In the genomic region with DNA sequence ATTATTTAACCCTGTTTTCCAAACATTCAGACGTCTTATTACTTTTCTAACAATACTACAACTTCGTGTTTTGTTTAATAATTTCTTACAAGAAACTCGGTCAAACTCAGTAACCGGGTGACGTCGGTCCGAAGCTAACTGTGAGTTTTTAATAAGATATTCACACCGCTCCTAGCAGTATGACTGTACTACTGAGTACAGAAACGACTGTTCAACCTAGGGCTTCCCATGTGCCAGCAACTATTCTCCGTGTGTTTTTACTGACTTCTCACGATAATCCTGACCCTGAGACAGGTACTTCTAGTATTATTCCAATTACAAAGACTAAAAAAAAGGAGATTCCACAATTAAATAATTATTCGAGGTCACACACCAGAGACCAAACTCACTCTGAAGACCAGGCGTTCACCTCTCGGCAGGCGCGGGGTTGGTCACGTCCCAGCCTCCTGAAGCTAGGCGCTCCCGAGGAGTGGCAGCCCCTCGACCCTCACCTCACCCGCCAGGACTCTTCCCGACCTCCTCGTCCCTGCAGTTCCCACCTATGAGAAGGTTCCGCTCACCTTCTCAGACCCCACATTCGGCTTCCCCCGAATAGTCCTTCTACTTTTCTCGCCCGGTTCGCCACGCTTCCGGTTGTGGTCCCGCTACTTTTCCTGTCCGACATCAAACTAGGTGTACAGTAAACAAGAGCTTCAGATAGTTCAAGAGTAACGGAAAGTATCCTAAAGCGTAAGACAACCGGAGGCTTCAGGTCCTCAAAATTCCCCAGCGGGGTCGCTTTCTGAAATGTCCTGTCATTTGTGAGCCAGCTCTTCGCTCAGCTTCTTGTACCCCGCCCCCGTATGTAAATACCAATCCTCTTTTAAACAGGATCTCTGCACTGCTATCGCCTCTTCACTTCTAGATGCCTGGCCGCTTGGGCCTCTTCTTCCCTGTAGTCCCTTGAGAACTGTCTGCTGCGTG, we compare ENCODE assay signal across 8 mouse cellular contexts. TPM values are rescaled to one million over a fixed set of nuclear protein-coding genes. Genes with fewer than 3 reads are reported as not detected.
DNase-seq lines count a peak whose midpoint lies in the region; ATAC-seq and TF ChIP-seq lines count a peak whose summit lies in the region.

A gene (minus strand): TSS at position 608 of the 963 bp plus-strand sequence.

- TF ChIP-seq CTCF in CH12.LX (conservative IDR thresholded peaks at IDR 0.05 in 1 of 2, IDR thresholded peaks at IDR 0.05 in 1 of 2; ENCODE audit: low read depth in 2 of 2, low read length in 2 of 2): no peak
- no peak for TF ChIP-seq CTCF in heart, postnatal 0 days (IDR thresholded peaks at IDR 0.05; ENCODE audit: low read depth)
- TF ChIP-seq CTCF in testis, adult 2 months (IDR thresholded peaks at IDR 0.05; ENCODE audit: control insufficient read depth, insufficient read depth, insufficient replicate concordance, low read depth, low read length): no peak

- peaks cover 19% of the 10 kb centered on the region for H3K79me2 ChIP-seq in CH12.LX (replicated peaks; ENCODE audit: control insufficient read depth, extremely low read depth, insufficient read depth, poor library complexity, severe bottlenecking)

- no peaks in the 10 kb centered on the region for H3K9me3 ChIP-seq in CH12.LX (replicated peaks; ENCODE audit: low read length)
- H3K9me3 ChIP-seq in forebrain, embryonic 11.5 days (ENCODE audit: control insufficient read depth, low read length): no peaks in the 10 kb centered on the region
- no peaks in the 10 kb centered on the region for H3K9me3 ChIP-seq in heart, postnatal 0 days (replicated peaks; ENCODE audit: control insufficient read depth, low read length)
- no peaks in the 10 kb centered on the region for H3K9me3 ChIP-seq in liver, embryonic 16.5 days (replicated peaks; ENCODE audit: control insufficient read depth, low read length)
- no peaks in the 10 kb centered on the region for H3K9me3 ChIP-seq in neural tube, embryonic 13.5 days

- peak; percentile 61 for ATAC-seq in forebrain, embryonic 11.5 days (replicated peaks; ENCODE audit: low FRiP score)
- peak; percentile 84 for ATAC-seq in heart, postnatal 0 days (ENCODE audit: insufficient read depth, low read depth)
- peak; percentile 84 for ATAC-seq in liver, embryonic 16.5 days (ENCODE audit: low read depth)
- peak; percentile 89 for ATAC-seq in neural tube, embryonic 13.5 days (ENCODE audit: low read depth)

- TF ChIP-seq POLR2A in CH12.LX (IDR thresholded peaks at IDR 0.05; ENCODE audit: low read depth, low read length): peak; percentile 77
- peak; percentile 82 for TF ChIP-seq POLR2A in testis, adult 2 months (IDR thresholded peaks at IDR 0.05; ENCODE audit: control insufficient read depth, low read depth, low read length)

- 2% methylated on average over 44 of the region's 44 CpGs for WGBS in forebrain, embryonic 11.5 days
- WGBS in heart, postnatal 0 days: 1% methylated on average over 44 of the region's 44 CpGs
- WGBS in liver, embryonic 16.5 days (ENCODE audit: insufficient replicate concordance): under 1% methylated on average over 44 of the region's 44 CpGs
- WGBS in neural tube, embryonic 13.5 days: 2% methylated on average over 44 of the region's 44 CpGs

- peak within 1 kb of the TSS; percentile 68 for H3K27ac ChIP-seq in CH12.LX (ENCODE audit: insufficient read depth, low read depth)
- no peak within 1 kb of the TSS for H3K27ac ChIP-seq in forebrain, embryonic 11.5 days (ENCODE audit: low read depth, low read length)
- H3K27ac ChIP-seq in heart, postnatal 0 days (ENCODE audit: low read depth): peak within 1 kb of the TSS; percentile 73
- H3K27ac ChIP-seq in liver, embryonic 16.5 days (ENCODE audit: low read length): peak within 1 kb of the TSS; percentile 69
- H3K27ac ChIP-seq in neural tube, embryonic 13.5 days (replicated peaks): no peak within 1 kb of the TSS
- peak within 1 kb of the TSS; percentile 96 for H3K27ac ChIP-seq in testis, adult 2 months (ENCODE audit: control insufficient read depth, insufficient read depth, low read depth, low read length)

- peaks cover 0 to 20% of the 10 kb centered on the region in 2 experiments; a peak in 2 of 4 replicates for H3K4me1 ChIP-seq in CH12.LX (ENCODE audit: control insufficient read depth in 1 of 2, insufficient read depth in 2 of 2)
- H3K4me1 ChIP-seq in forebrain, embryonic 11.5 days (replicated peaks; ENCODE audit: control insufficient read depth, insufficient read depth, low read length): no peaks in the 10 kb centered on the region; the same call in 1 of the 2 replicates
- 0 out of 2 replicates have a peak, but pooled peaks cover 4% of the 10 kb centered on the region for H3K4me1 ChIP-seq in heart, postnatal 0 days (ENCODE audit: control insufficient read depth, insufficient read depth)
- peaks cover 9% of the 10 kb centered on the region for H3K4me1 ChIP-seq in liver, embryonic 16.5 days (ENCODE audit: control insufficient read depth, low read depth, low read length)
- H3K4me1 ChIP-seq in neural tube, embryonic 13.5 days (replicated peaks): peaks cover 11% of the 10 kb centered on the region
- H3K4me1 ChIP-seq in testis, adult 2 months (ENCODE audit: control insufficient read depth, insufficient read depth, low read length): no peaks in the 10 kb centered on the region; the same call in 1 of the 2 replicates

- H3K27me3 ChIP-seq in CH12.LX (replicated peaks): no peaks in the 10 kb centered on the region
- no peaks in the 10 kb centered on the region for H3K27me3 ChIP-seq in forebrain, embryonic 11.5 days (ENCODE audit: control insufficient read depth, insufficient read depth, low read length)
- no peaks in the 10 kb centered on the region for H3K27me3 ChIP-seq in heart, postnatal 0 days (ENCODE audit: control insufficient read depth, insufficient read depth, low read length)
- no peaks in the 10 kb centered on the region for H3K27me3 ChIP-seq in liver, embryonic 16.5 days (ENCODE audit: control insufficient read depth, insufficient read depth, low read depth, low read length)
- no peaks in the 10 kb centered on the region for H3K27me3 ChIP-seq in neural tube, embryonic 13.5 days
- no peaks in the 10 kb centered on the region for H3K27me3 ChIP-seq in testis, adult 2 months (ENCODE audit: control insufficient read depth, insufficient read depth, low read length)

- no peak for TF ChIP-seq EP300 in CH12.LX (IDR thresholded peaks at IDR 0.05; ENCODE audit: low read length)
- no peak for TF ChIP-seq EP300 in heart, postnatal 0 days (IDR thresholded peaks at IDR 0.05; ENCODE audit: low read depth)

- H3K4me2 ChIP-seq in CH12.LX (ENCODE audit: insufficient read depth, low read depth, poor library complexity, severe bottlenecking): peak within 1 kb of the TSS; percentile 100
- H3K4me2 ChIP-seq in forebrain, embryonic 11.5 days (ENCODE audit: low read depth, low read length, severe bottlenecking): peak within 1 kb of the TSS; percentile 61
- H3K4me2 ChIP-seq in heart, postnatal 0 days (ENCODE audit: low read depth, low read length): peak within 1 kb of the TSS; percentile 62
- H3K4me2 ChIP-seq in liver, embryonic 16.5 days (ENCODE audit: low read depth, low read length): peak within 1 kb of the TSS; percentile 76
- H3K4me2 ChIP-seq in neural tube, embryonic 13.5 days: peak within 1 kb of the TSS; percentile 83

- peaks cover 19 to 29% of the 10 kb centered on the region in 2 experiments for H3K36me3 ChIP-seq in CH12.LX (replicated peaks in 1 of 2; ENCODE audit: control insufficient read depth in 1 of 2, insufficient read depth in 1 of 2, low read length in 1 of 2)
- no peaks in the 10 kb centered on the region for H3K36me3 ChIP-seq in forebrain, embryonic 11.5 days (ENCODE audit: control insufficient read depth, insufficient read depth, low read length)
- peaks cover 22% of the 10 kb centered on the region for H3K36me3 ChIP-seq in heart, postnatal 0 days (replicated peaks; ENCODE audit: control insufficient read depth, insufficient read depth, low read length)
- H3K36me3 ChIP-seq in liver, embryonic 16.5 days (ENCODE audit: control insufficient read depth, insufficient read depth): no peaks in the 10 kb centered on the region
- peaks cover 25% of the 10 kb centered on the region for H3K36me3 ChIP-seq in neural tube, embryonic 13.5 days
- H3K36me3 ChIP-seq in testis, adult 2 months (ENCODE audit: control insufficient read depth, insufficient read depth, low read length): no peaks in the 10 kb centered on the region

- in situ Hi-C loops in CH12.LX (cut with MboI; ENCODE audit: low pct_ligation_motif_present, low pct_unique_long_range_greater_than_20kb, low sequenced_read_pairs): no loop called here

- DNase-seq in CH12.LX (ENCODE audit: extremely low read depth): peak; percentile 81
- peak; percentile 85 for DNase-seq in c-Kit-positive CD71-positive TER-119-negative erythroid progenitor cells, embryonic 14.5 days (ENCODE audit: low read depth)
- peak; percentile 80 for DNase-seq in forebrain, embryonic 11.5 days (ENCODE audit: low spot score)
- peak; percentile 77 for DNase-seq in heart, postnatal 0 days (ENCODE audit: low spot score)
- DNase-seq in kidney, postnatal 4 days: peak; percentile 86 to 88

- H3K9ac ChIP-seq in CH12.LX (ENCODE audit: insufficient read depth, low read depth): peak within 1 kb of the TSS; percentile 81
- H3K9ac ChIP-seq in forebrain, embryonic 11.5 days (ENCODE audit: low read length): peak within 1 kb of the TSS; percentile 68
- H3K9ac ChIP-seq in heart, postnatal 0 days (replicated peaks; ENCODE audit: low read depth, low read length): peak within 1 kb of the TSS; percentile 86
- H3K9ac ChIP-seq in liver, embryonic 16.5 days (ENCODE audit: low read depth, low read length): peak within 1 kb of the TSS; percentile 89
- H3K9ac ChIP-seq in neural tube, embryonic 13.5 days: peak within 1 kb of the TSS; percentile 76

- TF ChIP-seq RAD21 in CH12.LX (IDR thresholded peaks at IDR 0.05; ENCODE audit: low read depth, low read length): no peak

- H3K4me3 ChIP-seq in CH12.LX (replicated peaks in 1 of 3; ENCODE audit: low read depth in 2 of 3, low read length in 2 of 3, poor library complexity in 1 of 3): peak within 1 kb of the TSS; percentile 88 to 92 (median 89)
- H3K4me3 ChIP-seq in forebrain, embryonic 11.5 days (ENCODE audit: low read depth, low read length): peak within 1 kb of the TSS; percentile 57
- H3K4me3 ChIP-seq in heart, postnatal 0 days (ENCODE audit: low read depth, low read length): peak within 1 kb of the TSS; percentile 93
- peak within 1 kb of the TSS; percentile 80 for H3K4me3 ChIP-seq in liver, embryonic 16.5 days (ENCODE audit: low read depth, low read length)
- peak within 1 kb of the TSS; percentile 81 for H3K4me3 ChIP-seq in neural tube, embryonic 13.5 days
- H3K4me3 ChIP-seq in testis, adult 2 months (ENCODE audit: control insufficient read depth, low read depth, low read length): peak within 1 kb of the TSS; percentile 100

- dilution Hi-C loops in CH12.LX (cut with MboI; ENCODE audit: extremely low pct_ligation_motif_present, extremely low pct_unique_long_range_greater_than_20kb, low sequenced_read_pairs): no loop called here

RNA-seq across cellular contexts. Expression of the gene that starts here (rescaled TPM):
- total RNA-seq in CH12.LX (2012; rRNA removed) (25.1 and 33.2 TPM in 2 replicates), CH12.LX (2014; rRNA removed) (53.6 and 64.5 TPM in 2 replicates)
- polyA plus RNA-seq in CH12.LX (2012; ENCODE audit: insufficient read length, low read depth): 35.6 and 38.7 TPM in 2 replicates
- 37.7 and 39.5 TPM in 2 replicates for polyA plus RNA-seq in forebrain, embryonic 11.5 days (2014; fragmentation: Nextera tagmentation; extraction: Ambion mirVana)
- 28.4 and 37.9 TPM in 2 replicates for total RNA-seq in heart, postnatal 0 days (2014; rRNA removed; ENCODE audit: low replicate concordance)
- polyA plus RNA-seq in heart, postnatal 0 days (2015; fragmentation: Nextera tagmentation; extraction: Ambion mirVana): 79.9 and 83.3 TPM in 2 replicates
- polyA plus RNA-seq in liver, embryonic 16.5 days (2015; fragmentation: Nextera tagmentation; extraction: Ambion mirVana): 28.2 and 29.5 TPM in 2 replicates
- polyA plus RNA-seq in neural tube, embryonic 13.5 days (2015; fragmentation: Nextera tagmentation; extraction: Ambion mirVana): 43.6 and 47.0 TPM in 2 replicates
- polyA plus RNA-seq in testis, adult 2 months (2012; rRNA removed): 5.2 and 6.7 TPM in 2 replicates

Comparison
In these comparisons a context has a peak if more than half of its experiments do, and no peak if none do; other contexts are left out.
1. H3K27ac ChIP-seq: peak in CH12.LX (single experiment), heart, postnatal 0 days (single experiment), liver, embryonic 16.5 days (single experiment) and testis, adult 2 months (single experiment); none in forebrain, embryonic 11.5 days (single experiment) and neural tube, embryonic 13.5 days (single experiment).
2. Peak in every context shown above with its lines, with median percentiles within 50 percentile points of each other: DNase-seq, H3K4me2 ChIP-seq, H3K4me3 ChIP-seq, H3K9ac ChIP-seq and ATAC-seq.